Mouse (Mus musculus) urinary bladder, postnatal 14 days (tissue): ENCODE data around the gene Kdm2b.

ENCODE experiments used
- DNase-seq: peaks from one replicate; pipeline ENCODE4 v3.0.0; 2021; ENCODE audit warnings: low spot score

The Kdm2b gene

DNA sequence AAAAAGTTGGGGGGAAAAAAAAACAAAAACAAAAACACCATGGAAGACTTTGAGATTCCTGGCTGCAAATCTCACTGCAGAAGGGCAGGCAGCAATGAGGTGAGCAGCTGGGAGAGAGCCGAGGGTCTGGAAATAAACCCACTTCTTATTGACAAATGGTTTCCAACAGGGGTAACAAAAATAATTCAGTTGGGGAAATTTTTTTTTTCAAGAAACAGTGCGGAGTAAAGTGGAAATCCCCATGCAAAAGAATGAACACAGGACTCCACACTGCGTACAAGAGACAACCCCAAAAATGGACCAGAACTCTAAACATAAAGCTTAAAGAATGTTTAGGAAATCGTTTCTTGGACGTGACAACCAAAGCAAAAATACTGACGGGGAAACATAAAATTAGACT lies 96.4 kb downstream of the Kdm2b start:
- DNase-seq = no peak

DNA sequence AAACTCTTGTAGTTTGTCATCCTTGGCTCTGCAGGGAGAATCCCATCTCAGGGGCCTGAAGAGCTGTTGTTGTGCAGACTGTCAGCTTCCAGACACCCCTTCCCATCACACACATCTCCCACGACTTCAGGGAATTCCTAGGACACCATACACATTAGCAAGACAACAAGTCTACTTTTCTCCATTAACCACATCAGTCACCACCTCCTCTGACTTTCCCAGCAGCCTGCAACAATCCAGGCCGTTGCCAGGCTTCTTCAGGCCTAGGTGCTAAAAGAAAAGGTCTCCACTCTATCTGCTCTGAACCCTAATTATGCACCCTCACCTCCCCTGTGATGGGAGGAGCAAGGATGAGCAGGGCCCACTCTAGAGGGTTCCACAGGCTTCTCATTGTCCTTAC lies 99.2 kb downstream of the Kdm2b start:
- no peak for DNase-seq

DNA sequence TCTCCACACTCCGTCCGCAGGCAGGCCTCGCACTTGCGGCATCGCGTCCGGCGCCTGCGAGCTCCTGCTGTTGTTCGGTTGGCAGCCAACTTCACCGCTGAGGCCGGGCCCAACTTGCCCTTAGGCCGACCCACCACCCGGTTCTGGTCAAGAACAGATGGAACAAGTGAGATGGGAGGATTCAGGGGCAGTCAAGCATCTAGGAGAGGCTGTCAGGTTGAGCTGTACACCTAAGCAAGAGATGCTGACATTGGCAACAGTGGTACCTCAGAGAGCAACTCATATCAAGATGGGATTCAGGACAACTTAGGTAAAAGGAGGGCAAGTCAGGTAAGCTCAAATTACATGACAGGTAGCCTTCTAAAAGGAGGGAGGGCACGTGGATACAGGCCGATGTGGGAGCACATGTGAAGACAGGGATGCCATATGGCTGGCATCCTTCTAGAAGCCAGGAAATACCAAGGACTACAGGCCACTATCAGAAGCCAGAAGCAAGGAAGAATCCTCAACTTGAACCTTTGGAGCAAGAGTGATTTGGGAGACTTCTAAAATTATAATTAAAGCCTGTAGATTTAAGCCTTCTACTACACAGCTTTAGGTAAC lies 100.9 kb downstream of the Kdm2b start:
- no peak for DNase-seq

DNA sequence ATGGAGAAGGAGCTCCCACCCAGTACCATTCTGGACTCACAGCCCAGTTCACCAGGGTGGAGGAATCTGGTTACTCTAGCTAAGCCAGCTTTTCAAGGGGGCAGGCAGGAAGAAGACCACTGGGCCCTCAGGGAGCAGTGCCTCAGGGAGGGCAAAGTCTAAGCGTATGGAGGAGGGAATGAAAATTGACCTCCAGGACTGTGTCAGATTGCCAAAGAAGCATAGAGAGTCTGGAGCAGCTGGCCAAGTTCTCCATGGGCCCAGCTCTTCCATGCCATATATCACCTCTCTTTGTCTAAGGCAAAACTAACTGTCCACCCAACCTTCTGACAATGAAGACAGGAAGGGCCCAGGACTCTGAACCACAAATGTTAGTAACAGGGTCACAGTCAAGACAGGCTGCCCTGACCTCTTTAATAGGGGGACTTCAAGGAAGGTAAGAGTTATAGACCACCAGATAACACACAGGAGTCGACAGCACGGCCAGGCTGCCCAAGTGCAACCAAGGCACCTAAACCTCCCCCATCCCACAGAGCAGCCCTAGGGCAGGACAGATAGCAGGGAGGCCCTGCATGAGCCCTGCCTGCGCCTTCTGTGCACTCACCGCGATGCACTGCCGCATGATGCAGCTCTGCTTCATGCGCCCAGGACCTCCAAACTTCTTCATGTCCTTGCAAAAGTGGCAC lies 101.6 kb downstream of the Kdm2b start:
- no peak for DNase-seq

DNA sequence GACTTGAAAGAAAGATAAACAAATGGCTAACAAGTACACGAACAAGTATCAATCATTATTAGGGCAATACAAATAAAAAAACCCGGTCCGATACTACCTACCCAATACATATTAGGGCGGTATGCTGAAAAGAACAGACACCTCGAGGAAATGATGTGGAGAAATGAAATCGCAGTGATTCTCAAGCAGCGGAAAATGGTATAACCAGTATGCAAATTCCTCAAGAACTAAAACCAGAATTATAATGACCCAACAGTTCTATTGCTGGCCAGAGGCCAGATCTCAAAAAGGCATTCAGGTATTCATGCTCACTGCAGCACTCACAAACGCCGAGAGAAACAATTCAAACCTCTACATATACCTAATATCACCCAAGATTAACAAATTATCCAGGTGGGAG lies 102.6 kb downstream of the Kdm2b start:
- DNase-seq = no peak

- DNase-seq = no peak
These were observed 104.9 kb downstream of the Kdm2b start for GRCm38 (mm10) chr5:122884594-122885348.

DNA sequence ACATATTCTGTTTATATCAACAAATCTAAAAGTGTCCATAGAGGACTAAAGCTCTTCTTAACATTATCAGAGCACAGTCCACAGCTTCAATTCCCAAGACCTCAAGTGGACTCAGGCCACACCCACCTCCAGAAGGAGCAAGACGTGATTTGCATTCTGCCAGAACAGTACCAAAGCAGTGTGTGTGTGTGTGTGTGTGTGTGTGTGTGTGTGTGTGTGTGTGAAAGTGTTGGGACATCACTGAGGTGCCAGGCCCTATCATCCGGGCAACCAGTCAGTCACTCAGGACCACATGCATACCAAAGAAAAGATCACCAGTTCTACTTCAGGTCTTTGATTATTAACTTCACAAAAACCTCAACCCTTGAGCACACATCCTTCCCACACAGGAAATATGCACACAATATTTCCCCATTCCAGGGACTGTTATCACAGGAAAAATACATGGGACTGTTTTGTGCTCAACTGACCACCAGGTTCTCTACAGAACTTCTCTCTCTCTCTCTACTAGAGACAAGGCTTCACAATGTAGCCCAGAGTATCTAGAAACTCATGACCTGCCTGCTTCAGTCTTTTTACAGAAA lies 105.9 kb downstream of the Kdm2b start:
- no peak for DNase-seq

DNA sequence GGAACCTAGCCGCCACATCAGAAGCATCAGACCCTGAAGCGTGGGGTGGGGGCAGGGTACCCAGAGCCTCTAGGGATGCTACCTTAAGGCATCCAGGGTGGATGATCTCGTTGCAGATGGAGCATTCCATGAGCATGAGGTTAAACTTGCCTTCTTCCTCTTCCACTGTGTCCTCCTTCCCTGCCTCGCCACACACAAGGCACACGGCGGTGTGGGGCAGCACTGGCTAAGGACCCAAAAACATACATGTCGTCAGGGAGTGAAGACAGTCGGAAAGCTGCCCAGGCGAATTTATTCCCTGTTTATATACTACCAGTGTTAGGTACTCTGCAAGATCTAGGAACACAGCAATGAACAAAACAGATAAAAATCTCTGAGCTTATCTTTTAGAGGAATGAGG lies 106.4 kb downstream of the Kdm2b start:
- DNase-seq = no peak

- peak; percentile 64 for DNase-seq
These were observed 107.2 kb downstream of the Kdm2b start for GRCm38 (mm10) chr5:122882256-122883050.

DNA sequence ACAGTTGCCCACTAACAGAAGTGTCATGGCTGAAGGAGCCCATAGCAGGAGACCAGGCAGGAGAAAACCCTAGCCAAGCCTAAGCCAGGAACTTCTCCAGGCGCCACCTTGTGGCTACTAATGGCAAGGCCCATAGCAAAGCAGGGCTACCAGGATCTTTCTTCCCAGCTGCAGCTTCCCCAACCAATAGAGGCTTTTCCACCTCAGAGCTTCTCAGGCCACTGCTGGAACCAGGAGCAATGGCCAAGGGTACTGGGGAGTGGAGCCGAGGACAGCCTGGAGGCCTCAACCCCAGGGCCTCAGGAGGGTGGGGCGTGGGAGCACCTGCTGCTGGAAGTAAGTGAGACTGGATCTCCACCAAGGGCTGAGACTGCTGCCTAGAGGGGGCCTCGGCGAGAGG lies 108.3 kb downstream of the Kdm2b start:
- peak; percentile 73 for DNase-seq

- no peak for DNase-seq
These were observed 109.2 kb downstream of the Kdm2b start for GRCm38 (mm10) chr5:122880241-122880980.

GRCm38 (mm10) chr5:122876671-122877070 lies 113.0 kb downstream of the Kdm2b start:
- DNase-seq = no peak

- DNase-seq = no peak
These were observed 115.3 kb downstream of the Kdm2b start for GRCm38 (mm10) chr5:122874359-122874758.

GRCm38 (mm10) chr5:122873573-122873972 lies 116.0 kb downstream of the Kdm2b start:
- DNase-seq = no peak

GRCm38 (mm10) chr5:122872626-122873025 lies 117.0 kb downstream of the Kdm2b start:
- no peak for DNase-seq

- no peak for DNase-seq
These were observed 126.6 kb downstream of the Kdm2b start for GRCm38 (mm10) chr5:122863053-122863452.

DNA sequence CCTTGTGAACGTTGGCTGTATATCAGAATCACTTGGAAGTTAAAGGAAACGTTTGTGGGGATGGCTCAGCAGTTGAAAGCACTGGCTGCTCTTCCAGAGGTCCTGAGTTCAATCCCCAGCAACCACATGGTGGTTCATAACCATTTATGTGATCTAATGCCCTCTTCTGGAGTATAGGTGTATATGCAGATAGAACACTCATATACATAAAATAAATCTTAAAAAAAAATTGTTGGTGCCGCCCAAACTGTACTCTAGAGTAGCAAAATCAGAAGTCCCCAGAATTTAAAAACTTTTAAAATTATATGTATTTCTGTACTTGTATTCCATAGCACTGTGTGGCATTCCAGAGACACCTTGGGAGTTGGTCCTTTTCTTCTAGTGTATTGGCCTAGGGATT lies 133.8 kb downstream of the Kdm2b start:
- no peak for DNase-seq

- no peak for DNase-seq
These were observed 137.0 kb downstream of the Kdm2b start for GRCm38 (mm10) chr5:122852611-122853010.

DNA sequence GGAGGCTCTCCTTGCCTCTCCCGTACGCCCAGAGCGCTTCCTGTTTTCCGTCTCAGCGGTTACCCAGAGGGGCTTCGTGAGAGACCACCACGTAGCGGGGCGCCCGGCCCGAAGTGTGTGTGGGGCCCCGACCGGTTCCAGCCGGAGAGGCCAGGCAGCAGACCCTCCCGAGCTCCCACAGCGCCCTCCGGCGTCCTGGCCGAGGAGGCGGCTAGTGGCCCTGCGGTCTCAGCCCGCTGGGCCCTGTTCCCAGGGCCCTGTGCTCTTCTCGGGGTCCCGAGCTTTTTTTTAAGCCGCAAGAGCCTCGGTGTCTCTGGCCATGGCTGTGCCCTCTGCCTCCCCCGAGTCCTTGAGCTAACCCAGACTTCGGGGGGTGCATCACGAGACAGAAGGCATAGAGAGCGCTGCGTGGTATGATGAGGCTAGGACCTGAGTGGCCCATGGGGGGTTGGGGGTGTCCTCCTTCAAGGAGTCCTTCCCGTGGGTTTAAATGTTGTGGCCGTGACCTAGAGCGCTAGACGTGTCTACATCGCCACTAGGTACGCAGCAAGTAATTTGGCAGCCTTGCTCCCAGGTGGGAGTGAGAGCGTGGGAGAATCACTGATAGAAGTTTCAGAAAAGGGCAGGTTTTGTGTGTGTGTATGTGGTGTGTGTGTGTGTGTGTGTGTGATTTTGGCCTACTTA lies 139.2 kb downstream of the Kdm2b start:
- peak; percentile 55 for DNase-seq

- DNase-seq = peak; percentile 98
These were observed 139.9 kb downstream of the Kdm2b start, which contains the start of gene Rnf34 for GRCm38 (mm10) chr5:122849521-122850318. TSS of gene Rnf34 (plus strand) at chr5:122850048.
